Mouse (Mus musculus) kidney, embryonic 15.5 days (tissue): ENCODE data around the gene Appl2. TPM values are rescaled to one million over a fixed set of nuclear protein-coding genes. Genes with fewer than 3 reads are reported as not detected.
"Not testable (repeated sequence)": the region's sequence is repeated elsewhere in the genome, so short reads cannot be mapped to it uniquely, and the experiment has no call there.

Experiments
- ATAC-seq: fragments of 200-750 bp; cut with Nextera tagmentation; replicated peaks from 2 replicates; pipeline ENCODE4 v1.8.0; 2017; ENCODE audit warnings: moderate TSS enrichment; ENCODE audit not compliant: low FRiP score
- H3K27ac ChIP-seq: fragments of 300-500 bp; sonication (generic); 2 replicates; pipeline ENCODE4 v1.5.1; 2015; ENCODE audit warnings: mild to moderate bottlenecking, inconsistent platforms
- H3K27me3 ChIP-seq: fragments of 300-500 bp; sonication (generic); 2 replicates; pipeline ENCODE4 v1.6.1; 2015; ENCODE audit warnings: inconsistent platforms
- H3K36me3 ChIP-seq: fragments of 300-500 bp; sonication (generic); 2 replicates; pipeline ENCODE4 v1.6.1; 2015; ENCODE audit warnings: inconsistent platforms
- H3K4me1 ChIP-seq: fragments of 300-500 bp; sonication (generic); 2 replicates; pipeline ENCODE4 v1.6.1; 2015; ENCODE audit warnings: inconsistent platforms
- H3K4me2 ChIP-seq: fragments of 300-500 bp; sonication (generic); 2 replicates; pipeline ENCODE4 v1.6.1; 2015; ENCODE audit warnings: moderate library complexity, mild to moderate bottlenecking, inconsistent platforms
- H3K4me3 ChIP-seq: fragments of 300-500 bp; sonication (generic); replicated peaks from 2 replicates; pipeline ENCODE4 v1.5.1; 2015; ENCODE audit warnings: mild to moderate bottlenecking, inconsistent platforms
- H3K9ac ChIP-seq: fragments of 300-500 bp; sonication (generic); 2 replicates; pipeline ENCODE4 v1.6.1; 2015; ENCODE audit warnings: mild to moderate bottlenecking, inconsistent platforms
- H3K9me3 ChIP-seq: fragments of 300-500 bp; sonication (generic); replicated peaks from 2 replicates; pipeline ENCODE4 v1.6.1; 2016; ENCODE audit warnings: inconsistent platforms
- WGBS: fragments of 180-500 bp; shearing (Covaris S2); methylation state at CpG from one replicate; pipeline ENCODE4 v1.1.7; 2015; ENCODE audit warnings: mixed read lengths; 5-methylcytosine and 5-hydroxymethylcytosine counted together
- polyA plus RNA-seq: library from polyadenylated mRNA; unstranded; fragments of >200 nt; fragmentation: Nextera tagmentation; extraction: Ambion mirVana; gene quantifications from 2 replicates; pipeline ENCODE4 v1.2.1, GENCODE M21; 2015

Gene Appl2
- polyA plus RNA-seq = 42.9 and 44.8 TPM in 2 replicates

DNA sequence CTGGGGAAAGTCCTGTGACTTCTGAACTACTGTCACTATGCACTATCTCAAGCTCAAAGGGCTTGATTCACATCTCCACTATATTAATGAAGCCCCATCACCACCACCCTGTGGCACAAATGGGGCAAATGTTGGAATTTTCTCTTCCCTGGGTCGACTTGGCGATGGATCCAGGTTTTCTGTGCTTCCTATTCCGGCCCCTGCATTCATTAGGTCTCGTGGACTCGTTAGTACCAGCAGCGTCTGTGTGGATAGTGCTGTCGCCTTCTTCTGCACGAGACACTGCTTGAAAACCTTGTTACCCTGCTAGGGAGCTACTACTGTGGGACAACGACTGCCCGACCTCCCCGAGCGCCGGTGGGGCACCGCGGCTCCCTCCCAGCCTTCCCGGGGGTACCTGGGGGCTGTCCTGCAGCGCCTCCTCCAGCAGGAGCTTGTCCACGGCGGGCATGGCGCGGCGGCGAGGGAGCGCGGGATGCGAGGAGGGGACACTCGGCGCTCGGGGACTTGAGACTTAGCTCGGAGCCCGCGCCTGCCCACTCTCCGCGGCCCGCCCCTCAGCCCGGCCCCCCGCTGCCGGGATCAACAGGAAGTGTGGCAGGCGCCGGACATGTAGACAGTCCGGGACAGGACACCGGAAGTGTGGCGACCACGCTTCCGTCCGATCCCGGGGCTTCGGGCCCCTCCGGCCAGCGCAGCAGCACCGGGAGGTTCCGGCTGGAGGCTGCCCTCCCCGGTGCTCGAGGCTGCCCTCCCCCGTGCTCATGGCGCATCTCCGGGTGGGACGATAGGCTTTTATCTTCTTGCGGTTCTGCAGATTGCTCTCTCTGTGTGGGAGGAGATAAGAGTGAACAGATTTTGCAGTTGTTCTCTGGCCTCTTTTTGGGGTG lies at the start of gene Appl2:
Gene Appl2 (minus strand): TSS at position 608 of the 890 bp plus-strand sequence.
- Histone ChIP-seq H3K9ac (peak within 1 kb of the TSS; percentile 76), H3K4me2 (peak within 1 kb of the TSS; percentile 74), H3K36me3 (no peaks in the 10 kb centered on the region), H3K4me1 (peaks cover 44% of the 10 kb centered on the region), H3K9me3 (no peaks in the 10 kb centered on the region), H3K27me3 (no peaks in the 10 kb centered on the region), H3K27ac (peak within 1 kb of the TSS; percentile 86), H3K4me3 (peak within 1 kb of the TSS; percentile 67)
- peak; percentile 99 for ATAC-seq
- WGBS = under 1% methylated on average over 48 of the region's 59 CpGs

DNA sequence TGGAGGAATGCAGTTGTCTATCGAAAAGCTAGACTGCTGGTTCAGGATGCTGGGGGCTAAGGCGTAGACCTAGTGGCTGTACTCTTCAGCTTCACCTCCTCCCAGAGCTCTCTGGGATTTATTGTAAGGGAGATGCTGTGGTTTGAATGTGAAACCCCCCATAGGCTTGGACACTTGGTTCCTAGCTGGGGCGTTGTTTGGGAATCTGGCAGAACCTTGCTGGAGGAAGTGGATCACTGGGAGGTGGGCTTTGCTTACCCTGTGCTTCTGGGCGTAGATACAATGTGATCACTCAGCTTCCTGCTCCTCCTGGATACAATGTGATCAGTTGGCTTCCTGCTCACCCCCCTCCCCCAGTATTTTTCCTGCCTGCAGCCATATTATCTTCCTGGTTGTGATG lies 47.7 kb upstream of the Appl2 start:
- Histone ChIP-seq H3K27me3 (no peaks in the 10 kb centered on the region), H3K9me3 (no peaks in the 10 kb centered on the region), H3K27ac (no peak overlapping the region), H3K9ac (no peak overlapping the region), H3K36me3 (no peaks in the 10 kb centered on the region), H3K4me1 (no peaks in the 10 kb centered on the region), H3K4me3 (no peak overlapping the region), H3K4me2 (no peak overlapping the region)
- no peak for ATAC-seq
- 74% methylated on average over 4 of the region's 4 CpGs for WGBS

DNA sequence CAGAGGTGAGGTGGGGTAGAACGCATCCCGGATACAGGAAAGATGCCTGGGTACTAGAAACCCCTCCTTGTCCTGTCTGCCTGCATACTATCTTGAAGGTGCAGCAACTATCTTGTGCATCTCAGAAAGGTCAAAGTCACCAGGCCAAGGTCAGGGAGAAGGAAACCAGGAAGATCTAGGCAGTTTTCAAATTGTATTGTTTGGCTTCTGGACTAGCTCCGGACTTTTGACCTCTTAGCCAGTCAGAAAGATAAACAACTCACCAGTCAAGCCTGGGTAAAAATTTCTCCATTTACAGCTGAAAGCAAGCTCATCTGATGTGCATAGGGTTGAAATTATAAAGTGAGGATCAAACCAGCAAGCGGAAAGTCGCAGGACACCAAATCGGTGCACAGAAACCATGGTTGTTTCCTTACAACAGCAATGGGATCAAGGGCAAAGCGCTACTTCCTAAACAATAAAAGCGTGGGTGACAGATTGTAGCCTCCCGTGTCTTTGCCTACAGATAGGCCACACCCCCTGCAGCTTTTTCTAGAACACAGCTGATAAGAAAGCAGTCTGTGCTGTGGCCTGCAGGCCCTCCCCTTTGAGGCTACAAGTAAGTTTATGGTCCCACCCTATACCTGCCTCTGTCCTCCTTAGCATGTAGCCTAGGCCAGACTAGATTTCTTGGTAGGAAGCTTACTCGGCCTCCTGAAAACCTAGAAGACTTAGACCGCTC lies 43.8 kb upstream of the Appl2 start:
- Histone ChIP-seq H3K4me3 (no peak overlapping the region), H3K36me3 (no peaks in the 10 kb centered on the region), H3K27ac (no peak overlapping the region), H3K4me2 (no peak overlapping the region), H3K9ac (no peak overlapping the region), H3K4me1 (no peaks in the 10 kb centered on the region), H3K9me3 (no peaks in the 10 kb centered on the region), H3K27me3 (no peaks in the 10 kb centered on the region)
- 78% methylated on average over 11 of the region's 11 CpGs for WGBS
- no peak for ATAC-seq

- no peak overlapping the region for H3K9ac ChIP-seq
- H3K9me3 ChIP-seq = no peaks in the 10 kb centered on the region
- ATAC-seq = no peak
- H3K4me1 ChIP-seq = no peaks in the 10 kb centered on the region
- no peak overlapping the region for H3K4me3 ChIP-seq
- no peak overlapping the region for H3K4me2 ChIP-seq
- 92% methylated on average over 2 of the region's 2 CpGs for WGBS
- no peaks in the 10 kb centered on the region for H3K36me3 ChIP-seq
- H3K27ac ChIP-seq = no peak overlapping the region
- H3K27me3 ChIP-seq = no peaks in the 10 kb centered on the region
These were observed 39.7 kb upstream of the Appl2 start for GRCm38 (mm10) chr10:83688215-83688614.

DNA sequence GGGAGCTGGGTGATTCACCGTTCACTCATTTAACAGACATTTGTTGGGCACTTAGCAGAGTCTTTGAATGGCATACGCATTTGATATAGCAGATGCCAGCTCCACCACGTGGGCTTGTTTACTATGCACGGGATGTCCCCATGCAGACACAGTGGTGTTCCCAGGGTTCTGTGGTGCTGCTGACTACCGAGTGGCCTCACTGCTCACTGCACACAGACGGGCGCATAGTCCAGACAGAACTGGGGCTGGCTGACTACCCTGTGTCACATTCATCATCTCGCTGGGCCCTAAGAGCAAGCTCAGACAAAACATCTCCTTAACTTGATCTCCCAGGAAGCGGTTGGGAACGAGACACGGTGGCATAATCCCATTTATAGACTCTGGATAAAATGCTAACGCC lies 32.8 kb upstream of the Appl2 start:
- Histone ChIP-seq H3K4me3 (no peak overlapping the region), H3K4me2 (no peak overlapping the region), H3K4me1 (no peaks in the 10 kb centered on the region), H3K36me3 (no peaks in the 10 kb centered on the region), H3K27me3 (no peaks in the 10 kb centered on the region), H3K27ac (no peak overlapping the region), H3K9me3 (no peaks in the 10 kb centered on the region), H3K9ac (no peak overlapping the region)
- ATAC-seq = no peak
- 86% methylated on average over 12 of the region's 12 CpGs for WGBS

GRCm38 (mm10) chr10:83666556-83666955 lies 18.0 kb upstream of the Appl2 start:
- Histone ChIP-seq H3K4me1 (peaks cover 6% of the 10 kb centered on the region), H3K27ac (no peak overlapping the region), H3K9ac (no peak overlapping the region), H3K4me3 (no peak overlapping the region), H3K9me3 (no peaks in the 10 kb centered on the region), H3K4me2 (no peak overlapping the region), H3K36me3 (no peaks in the 10 kb centered on the region), H3K27me3 (no peaks in the 10 kb centered on the region)
- no peak for ATAC-seq
- WGBS = 82% methylated on average over 4 of the region's 4 CpGs

- 61% methylated on average over 8 of the region's 8 CpGs for WGBS
- H3K9me3 ChIP-seq = no peaks in the 10 kb centered on the region
- H3K4me1 ChIP-seq = peaks cover 15% of the 10 kb centered on the region
- ATAC-seq = no peak
- H3K27ac ChIP-seq = no peak overlapping the region
- H3K9ac ChIP-seq = no peak overlapping the region
- H3K4me3 ChIP-seq = no peak overlapping the region
- no peaks in the 10 kb centered on the region for H3K27me3 ChIP-seq
- no peaks in the 10 kb centered on the region for H3K36me3 ChIP-seq
- no peak overlapping the region for H3K4me2 ChIP-seq
These were observed 13.4 kb upstream of the Appl2 start for GRCm38 (mm10) chr10:83661925-83662324.

GRCm38 (mm10) chr10:83660605-83661004 lies 12.1 kb upstream of the Appl2 start:
- no peak overlapping the region for H3K4me2 ChIP-seq

GRCm38 (mm10) chr10:83654591-83654990 lies 6.1 kb upstream of the Appl2 start:
- 73% methylated on average over 2 of the region's 2 CpGs for WGBS

More at GRCm38 (mm10) chr10:83660605-83661004, 12.1 kb upstream of the Appl2 start:
- no peak overlapping the region for H3K27ac ChIP-seq
- WGBS = 64% methylated on average over 4 of the region's 4 CpGs
- no peaks in the 10 kb centered on the region for H3K9me3 ChIP-seq
- no peaks in the 10 kb centered on the region for H3K27me3 ChIP-seq
- no peaks in the 10 kb centered on the region for H3K36me3 ChIP-seq
- no peak for ATAC-seq
- H3K9ac ChIP-seq = no peak overlapping the region
- H3K4me3 ChIP-seq = no peak overlapping the region
- peaks cover 15% of the 10 kb centered on the region for H3K4me1 ChIP-seq

GRCm38 (mm10) chr10:83652205-83652866 lies 3.8 kb upstream of the Appl2 start:
- H3K4me1 ChIP-seq = peaks cover 13% of the 10 kb centered on the region
- 90% methylated on average over 19 of the region's 19 CpGs for WGBS
- H3K36me3 ChIP-seq, H3K9me3 ChIP-seq, H3K9ac ChIP-seq, H3K27ac ChIP-seq, H3K4me3 ChIP-seq, H3K4me2 ChIP-seq, H3K27me3 ChIP-seq, ATAC-seq: not testable (repeated sequence)

More at GRCm38 (mm10) chr10:83654591-83654990, 6.1 kb upstream of the Appl2 start:
- Histone ChIP-seq H3K27ac (no peak overlapping the region), H3K4me2 (no peak overlapping the region), H3K4me3 (no peak overlapping the region), H3K36me3 (no peaks in the 10 kb centered on the region), H3K27me3 (no peaks in the 10 kb centered on the region), H3K9ac (no peak overlapping the region), H3K4me1 (peaks cover 2% of the 10 kb centered on the region; the same call in 1 of the 2 replicates), H3K9me3 (no peaks in the 10 kb centered on the region)
- ATAC-seq = no peak

DNA sequence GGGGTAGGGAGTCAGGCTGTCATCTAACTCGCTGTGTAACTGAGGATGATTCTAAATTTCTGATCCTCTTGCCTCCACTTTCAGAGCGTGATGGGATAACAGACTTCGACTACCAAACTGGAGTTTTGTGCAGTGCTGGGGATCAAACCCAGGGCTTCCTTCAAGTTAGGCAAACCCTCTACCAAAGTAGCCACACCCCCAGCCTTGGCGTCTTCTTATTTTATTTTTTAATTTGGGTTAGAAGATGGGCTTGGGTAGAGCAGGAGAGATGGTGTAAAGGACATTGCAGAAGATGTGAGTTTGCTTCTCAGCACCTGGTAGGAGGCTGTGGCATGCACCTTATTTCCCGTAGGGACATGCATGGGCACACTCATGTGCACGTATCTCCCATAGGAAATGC lies 499 bp upstream of the Appl2 start:
- no peaks in the 10 kb centered on the region for H3K27me3 ChIP-seq
- H3K9ac ChIP-seq = peak overlapping the region; percentile 76
- peak overlapping the region; percentile 74 for H3K4me2 ChIP-seq
- peak overlapping the region; percentile 68 for H3K27ac ChIP-seq
- H3K4me3 ChIP-seq = peak overlapping the region; percentile 67
- 25% methylated on average over 6 of the region's 6 CpGs for WGBS
- H3K4me1 ChIP-seq = peaks cover 38% of the 10 kb centered on the region
- no peaks in the 10 kb centered on the region for H3K36me3 ChIP-seq
- H3K9me3 ChIP-seq = no peaks in the 10 kb centered on the region
- no peak for ATAC-seq
